Mouse (Mus musculus): ENCODE results near the gene Eif4e1b. TPM values are rescaled to one million over a fixed set of nuclear protein-coding genes. Genes with fewer than 3 reads are reported as not detected.
A peak's percentile ranks its signal among the peaks of the same experiment; 100 is the strongest.
"Not testable (repeated sequence)": the region's sequence is repeated elsewhere in the genome, so short reads cannot be mapped to it uniquely, and the experiment has no call there.

Eif4e1b gene
- total RNA-seq, 2 experiments from 2014 or later = not detected

GRCm38 (mm10) chr13:54760164-54760795 lies 23.5 kb upstream of the Eif4e1b start:
- DNase-seq = no peak

GRCm38 (mm10) chr13:54760906-54761305 lies 22.9 kb upstream of the Eif4e1b start:
- no peak for DNase-seq

GRCm38 (mm10) chr13:54765281-54766191 lies 18.3 kb upstream of the Eif4e1b start:
- DNase-seq = no peak

- peak; percentile 72 for DNase-seq
These were observed 17.5 kb upstream of the Eif4e1b start, which contains the start of gene Sncb for GRCm38 (mm10) chr13:54766192-54766768. Gene Sncb (minus strand): TSS chr13:54766595.

GRCm38 (mm10) chr13:54767012-54767411 lies 16.8 kb upstream of the Eif4e1b start:
- DNase-seq = no peak

GRCm38 (mm10) chr13:54780592-54780991 lies 3.2 kb upstream of the Eif4e1b start:
- peak; percentile 53 for DNase-seq

- DNase-seq = no peak
These were observed 2.7 kb upstream of the Eif4e1b start for GRCm38 (mm10) chr13:54781086-54781485.

GRCm38 (mm10) chr13:54783235-54783634 lies 563 bp upstream of the Eif4e1b start:
- DNase-seq = no peak

GRCm38 (mm10) chr13:54787591-54787990 lies 3.8 kb downstream of the Eif4e1b start:
- not testable (repeated sequence) for DNase-seq

- peak; percentile 97 for DNase-seq
These were observed 5.2 kb downstream of the Eif4e1b start, which contains the start of gene Tspan17 for GRCm38 (mm10) chr13:54788740-54789560. Gene Tspan17 (plus strand): TSS chr13:54789377.

- DNase-seq = peak; percentile 56
These were observed 6.0 kb downstream of the Eif4e1b start for GRCm38 (mm10) chr13:54789561-54790397.

GRCm38 (mm10) chr13:54792259-54793230 lies 8.7 kb downstream of the Eif4e1b start:
- peak; percentile 42 for DNase-seq

GRCm38 (mm10) chr13:54794002-54794577 lies 10.3 kb downstream of the Eif4e1b start:
- no peak for DNase-seq

- no peak for DNase-seq
These were observed 11.0 kb downstream of the Eif4e1b start for GRCm38 (mm10) chr13:54794843-54795242.

- DNase-seq = no peak
These were observed 13.6 kb downstream of the Eif4e1b start for GRCm38 (mm10) chr13:54797356-54797755.

GRCm38 (mm10) chr13:54797861-54798643 lies 14.3 kb downstream of the Eif4e1b start:
- DNase-seq = no peak

GRCm38 (mm10) chr13:54798740-54799139 lies 14.9 kb downstream of the Eif4e1b start:
- no peak for DNase-seq

- DNase-seq = peak; percentile 72
These were observed 15.9 kb downstream of the Eif4e1b start for GRCm38 (mm10) chr13:54799701-54800100.

Data from gastrocnemius, postnatal 10 days (tissue).